Mouse (Mus musculus) right cerebral cortex, postnatal 14 days (tissue): ENCODE data around the gene Atpif1.
A peak's percentile ranks its signal among the peaks of the same experiment; 100 is the strongest.
"Not testable (repeated sequence)": the region's sequence is repeated elsewhere in the genome, so short reads cannot be mapped to it uniquely, and the experiment has no call there.

ENCODE experiments used
- DNase-seq: peaks from one replicate; pipeline ENCODE4 v3.0.0; 2022

Gene Atpif1

DNA sequence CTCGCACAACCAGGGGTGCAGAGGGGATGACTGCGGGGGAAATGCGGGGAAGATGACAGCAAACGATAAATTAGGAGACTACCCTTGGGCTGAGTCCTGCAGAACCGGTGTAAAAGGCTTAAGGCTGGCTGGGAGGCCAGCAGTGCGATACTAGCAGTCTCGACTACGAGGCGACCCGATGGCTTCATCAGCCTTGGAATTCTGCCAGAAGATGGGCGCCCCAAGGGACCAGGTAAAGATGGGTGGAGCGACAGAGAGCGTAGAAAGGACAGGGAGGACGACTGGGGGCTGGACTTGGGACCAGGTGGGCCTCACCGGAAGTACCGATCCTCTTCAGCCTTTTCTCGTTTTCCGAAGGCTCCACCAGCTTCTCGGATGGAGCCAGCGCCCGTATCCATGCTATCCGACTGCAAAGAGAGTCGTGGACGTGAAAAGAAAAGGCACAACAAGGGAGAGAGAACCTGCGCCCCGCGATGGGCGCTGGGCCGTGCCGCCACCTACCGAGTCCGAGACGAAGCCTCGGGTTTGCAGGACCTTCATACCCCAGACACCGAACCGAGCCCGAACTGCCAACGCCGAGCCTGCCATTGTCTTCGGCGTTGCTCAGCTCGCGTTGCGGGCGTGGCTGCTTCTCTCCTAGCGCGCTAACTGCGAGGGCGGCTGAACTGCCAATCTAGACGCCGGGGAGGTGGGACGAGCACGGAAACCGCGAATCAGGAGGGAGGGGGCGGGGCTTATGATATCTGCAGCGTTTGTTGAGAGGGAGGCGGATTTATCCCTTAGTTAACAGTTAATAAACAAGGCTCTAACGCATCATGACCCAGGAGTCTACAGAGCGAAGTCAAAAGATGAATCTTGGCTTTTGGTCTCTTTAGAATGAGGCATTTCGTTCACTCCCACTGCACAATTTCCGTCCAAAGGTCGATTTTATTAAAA, at the start of gene Atpif1:
Atpif1 (minus strand) TSS at position 679 of the 936 bp plus-strand sequence.
- peak; percentile 87 for DNase-seq

- DNase-seq, result no peak
Measured at GRCm38 (mm10) chr4:132574809-132575347, 41.4 kb upstream of the Atpif1 start.

- no peak for DNase-seq
Measured at GRCm38 (mm10) chr4:132573327-132573726, 39.9 kb upstream of the Atpif1 start.

DNA sequence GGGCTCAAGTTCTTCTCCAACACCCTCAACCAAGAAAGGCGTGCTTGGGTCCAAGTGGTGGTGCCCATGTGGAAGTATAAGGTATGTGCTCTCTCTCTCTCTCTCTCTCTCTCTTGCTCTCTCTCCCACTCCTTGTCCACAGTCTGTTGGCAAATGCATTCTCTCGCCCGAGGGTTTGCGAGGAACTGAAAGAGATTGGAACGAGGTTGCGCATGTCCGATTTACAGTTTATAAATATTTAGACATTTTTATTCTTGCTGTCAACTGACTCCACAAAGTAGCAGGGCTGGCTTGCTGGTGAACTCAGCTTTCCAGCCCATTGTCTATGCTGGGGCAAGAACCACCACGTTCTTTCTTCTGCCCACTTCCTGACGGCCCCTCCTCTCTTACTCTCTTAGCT, 37.7 kb upstream of the Atpif1 start:
- no peak for DNase-seq

DNA sequence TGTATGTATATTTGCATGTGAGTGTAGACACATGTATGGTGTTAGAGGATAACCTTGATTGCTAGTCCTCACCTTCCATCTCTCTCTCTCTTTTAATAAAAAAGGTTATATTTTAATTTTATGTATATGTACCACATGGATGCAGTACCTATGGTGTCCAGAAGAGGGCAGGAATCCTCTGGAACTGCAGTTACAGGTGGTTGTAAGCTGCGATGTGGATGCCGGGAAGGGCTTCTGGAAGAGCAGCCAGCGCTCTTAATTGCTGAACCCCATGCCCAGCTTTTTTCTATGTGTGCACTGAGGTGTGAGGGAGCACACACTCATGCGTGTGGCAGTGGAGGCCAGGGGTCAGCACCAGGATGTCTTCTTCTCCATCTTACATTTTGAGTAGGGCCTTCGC, 35.7 kb upstream of the Atpif1 start:
- DNase-seq, result no peak

DNA sequence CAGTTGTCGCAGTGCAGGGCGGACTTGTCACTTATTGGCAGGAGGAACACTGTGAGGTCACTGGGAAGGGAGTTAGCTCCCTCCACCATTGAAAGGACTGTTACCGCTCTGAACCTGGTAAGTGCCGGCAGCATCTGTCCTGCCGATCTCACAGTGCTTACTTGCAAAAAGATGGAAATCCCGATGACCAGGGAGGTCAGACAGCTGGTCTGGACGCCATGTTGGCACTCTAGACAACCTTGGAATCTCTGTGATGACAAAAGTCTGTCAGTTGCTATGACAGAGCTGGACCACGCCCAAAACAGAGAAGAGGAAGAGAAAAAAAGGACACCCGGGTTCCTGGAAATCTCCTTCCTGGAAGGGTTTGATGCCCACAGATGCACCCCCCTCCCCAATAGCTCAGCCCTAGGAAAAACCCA, 33.9 kb upstream of the Atpif1 start:
- no peak for DNase-seq

DNA sequence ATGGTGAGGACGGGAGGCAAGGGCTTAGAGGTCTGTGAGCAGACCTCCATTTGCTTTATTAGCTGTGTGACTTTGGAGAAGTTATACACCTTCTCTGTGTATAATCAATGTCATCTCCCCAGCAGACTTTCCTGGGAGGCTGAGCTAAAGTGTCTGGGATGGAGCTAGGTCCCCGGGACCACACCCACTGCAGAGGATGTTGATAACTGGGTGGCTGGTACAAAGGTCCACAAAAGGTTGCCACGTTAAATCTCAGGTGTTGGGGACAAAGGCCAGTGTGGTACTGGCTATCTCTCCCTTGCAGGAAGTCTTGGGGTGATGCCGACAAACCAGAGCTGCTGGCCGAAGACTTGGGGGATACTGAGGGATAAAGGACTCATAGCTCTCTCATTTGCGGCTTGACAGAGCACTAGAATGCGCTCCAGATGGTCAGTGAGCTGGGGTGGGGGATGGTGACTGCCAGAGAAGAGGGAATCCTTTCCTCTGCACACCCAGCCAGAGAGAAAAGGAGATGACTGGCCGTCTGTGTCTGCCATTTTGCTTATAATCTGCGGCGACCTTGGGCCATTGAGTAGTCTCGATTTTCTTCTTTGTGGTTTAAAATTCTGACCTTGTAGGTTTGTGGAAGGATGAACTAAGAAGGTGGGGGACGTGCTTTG, 31.8 kb upstream of the Atpif1 start:
- DNase-seq, result peak; percentile 29

DNA sequence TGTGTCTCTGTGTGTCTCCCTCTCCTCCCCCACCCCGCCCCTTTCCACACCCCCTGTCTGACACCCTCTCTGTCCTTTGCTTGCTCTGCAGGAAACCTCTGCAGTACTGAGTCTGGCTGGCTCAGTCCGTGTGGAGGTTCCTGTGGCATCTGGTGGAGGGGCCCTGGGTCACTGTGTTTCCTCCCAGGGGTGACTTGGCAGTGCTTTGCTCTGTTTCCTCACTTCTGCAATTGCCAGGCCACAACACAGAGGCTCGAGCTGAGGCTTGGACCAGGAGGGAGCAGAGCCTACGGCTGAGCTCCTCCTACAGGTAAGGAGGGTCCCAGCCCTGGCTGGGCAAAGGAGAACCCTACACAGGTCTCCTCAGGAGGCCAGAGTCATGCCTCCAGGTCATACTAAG, 30.5 kb upstream of the Atpif1 start, which contains the start of gene Ptafr:
Ptafr (plus strand) TSS at position 103 of the 400 bp plus-strand sequence.
- DNase-seq, result peak; percentile 21

- DNase-seq, result no peak
Measured at GRCm38 (mm10) chr4:132563261-132563660, 29.8 kb upstream of the Atpif1 start.

GRCm38 (mm10) chr4:132555550-132555949, 22.1 kb upstream of the Atpif1 start:
- DNase-seq, result not testable (repeated sequence)

GRCm38 (mm10) chr4:132554653-132555052, 21.2 kb upstream of the Atpif1 start:
- no peak for DNase-seq

- DNase-seq, result no peak
Measured at GRCm38 (mm10) chr4:132554221-132554620, 20.8 kb upstream of the Atpif1 start.

DNA sequence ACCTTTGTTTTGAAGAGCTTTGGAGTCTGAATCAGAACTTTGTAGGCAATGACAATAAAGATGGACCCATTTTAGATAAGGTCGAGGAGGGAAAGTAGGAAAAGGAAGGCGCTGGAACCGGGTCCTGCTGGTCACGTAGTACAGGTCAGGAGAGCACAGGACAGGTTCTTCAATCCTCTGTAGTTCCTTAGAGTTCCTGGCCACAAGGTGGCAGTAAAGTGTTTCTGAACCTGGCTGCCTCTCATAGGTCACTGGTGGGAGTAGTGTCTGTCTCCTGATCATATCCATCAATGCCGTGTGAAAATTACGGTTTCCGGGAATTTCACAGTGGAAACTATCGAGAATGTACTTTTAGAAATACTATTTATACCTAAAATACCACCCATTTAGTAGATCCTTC, 12.4 kb upstream of the Atpif1 start:
- peak; percentile 44 for DNase-seq

GRCm38 (mm10) chr4:132542724-132543123, 9.3 kb upstream of the Atpif1 start:
- no peak for DNase-seq

- DNase-seq, result no peak
Measured at GRCm38 (mm10) chr4:132541413-132541812, 8.0 kb upstream of the Atpif1 start.

DNA sequence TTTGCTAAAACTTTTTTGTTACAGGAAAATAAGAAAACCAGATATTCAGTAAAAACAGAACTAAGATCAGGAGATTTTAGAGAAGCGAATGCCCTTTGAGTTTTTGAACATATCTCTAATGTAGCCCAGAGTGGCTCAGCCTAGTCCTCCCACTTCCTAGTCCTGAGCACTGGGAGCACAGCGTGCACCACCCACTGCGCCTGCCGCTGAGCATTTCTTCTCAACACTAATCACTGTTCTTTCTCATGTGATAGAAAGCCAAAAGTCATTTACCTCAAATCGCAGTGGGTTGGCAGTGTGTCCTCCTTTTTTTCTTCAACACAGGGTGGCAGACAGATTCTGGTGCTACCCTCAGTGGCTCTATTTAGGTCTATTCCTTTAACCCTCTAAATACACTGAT, 6.0 kb upstream of the Atpif1 start:
- DNase-seq, result no peak

GRCm38 (mm10) chr4:132535406-132536121, 2.1 kb upstream of the Atpif1 start, which contains the start of gene Dnajc8:
TSS of gene Dnajc8 (plus strand) at chr4:132535550.
- peak; percentile 97 for DNase-seq

DNA sequence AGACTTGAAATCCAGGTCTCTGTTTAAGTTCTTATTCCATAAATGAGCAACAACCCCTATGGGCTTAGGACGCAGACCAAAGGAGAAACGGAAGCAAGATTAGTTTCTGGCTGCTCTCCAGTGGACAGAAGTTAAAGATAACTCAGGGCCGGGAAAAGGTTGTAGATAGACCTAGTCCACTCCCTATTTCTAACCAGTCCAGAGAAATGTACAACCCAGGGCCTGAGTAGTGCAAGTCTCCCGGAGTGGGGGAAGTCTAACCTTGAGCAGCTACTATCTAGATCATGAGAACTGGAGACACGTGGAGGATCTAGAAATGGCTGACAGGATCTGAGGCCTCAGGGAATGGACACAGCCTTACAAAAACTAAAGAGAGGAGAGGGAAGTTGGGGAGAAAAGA, 963 bp downstream of the Atpif1 start:
- DNase-seq, result no peak

DNA sequence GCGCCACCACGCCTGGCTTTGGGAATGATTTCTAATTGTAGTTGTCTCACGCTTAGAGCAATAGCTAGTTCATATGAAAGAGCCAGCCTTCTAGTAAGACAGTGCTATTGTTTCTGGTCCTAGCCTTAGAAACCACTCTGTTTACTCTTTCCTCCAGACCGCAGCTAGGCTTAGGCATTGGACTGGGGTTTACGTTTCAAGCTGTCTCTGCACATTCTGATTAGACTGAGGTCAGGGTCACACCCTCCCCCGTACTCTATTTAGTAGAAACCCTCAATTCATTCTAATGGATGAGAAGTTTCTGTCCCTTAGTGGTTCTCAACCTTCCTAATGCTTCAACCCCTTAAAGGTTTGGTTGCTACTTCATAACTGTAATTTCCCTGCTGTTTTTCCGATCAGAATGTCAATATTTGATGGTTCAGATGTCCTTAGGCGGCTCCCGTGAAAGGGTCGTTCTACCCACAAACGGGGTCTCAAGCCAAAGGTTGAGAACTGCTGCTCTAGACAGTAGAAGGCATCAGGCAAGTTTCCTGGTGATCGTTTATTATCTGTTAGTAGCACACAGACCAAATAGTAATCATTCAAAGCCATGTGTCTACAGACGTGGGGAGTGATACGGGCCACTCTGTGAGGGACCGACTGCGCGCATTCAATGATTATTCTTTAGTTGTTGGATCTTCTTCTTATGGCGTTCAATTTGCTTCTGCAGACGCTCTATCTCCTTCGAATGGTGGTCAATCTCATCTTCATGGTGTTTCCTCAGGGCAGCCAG, 3.2 kb downstream of the Atpif1 start:
- DNase-seq, result no peak

GRCm38 (mm10) chr4:132529344-132529743, 4.1 kb downstream of the Atpif1 start:
- DNase-seq, result no peak

GRCm38 (mm10) chr4:132527917-132528522, 5.4 kb downstream of the Atpif1 start:
- no peak for DNase-seq

DNA sequence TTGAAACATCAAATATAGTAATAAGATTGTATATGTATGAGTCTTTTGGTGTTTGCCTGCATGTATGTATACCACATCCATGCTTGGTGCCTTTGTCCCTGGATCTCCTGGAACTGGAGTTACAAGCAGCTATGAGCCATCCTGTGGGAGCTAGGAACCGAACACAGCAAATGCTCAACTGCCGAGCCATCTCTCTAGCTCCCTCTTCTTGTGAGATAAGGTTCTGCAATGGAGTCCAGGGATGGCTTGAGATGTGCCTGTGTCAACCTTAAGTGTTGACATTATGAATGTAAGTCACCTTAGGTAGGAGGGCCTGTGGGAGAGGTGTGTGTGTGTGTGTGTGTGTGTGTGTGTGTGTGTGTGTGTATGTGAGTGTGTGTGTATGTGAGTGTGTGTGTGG, 6.8 kb downstream of the Atpif1 start:
- no peak for DNase-seq
